Mouse (Mus musculus) testis, adult 2 months (tissue): ENCODE measurements around the gene Sptbn4.

Experiments used
- CTCF ChIP-seq: fragments of 200-500 bp; IDR thresholded peaks from 2 replicates; pipeline ENCODE4 v1.5.1; 2012; ENCODE audit warnings: low read depth, mild to moderate bottlenecking, inconsistent platforms, low read length, moderate library complexity; ENCODE audit not compliant: control insufficient read depth, insufficient read depth, insufficient replicate concordance
- POLR2A ChIP-seq: fragments of 200-500 bp; IDR thresholded peaks from 2 replicates; pipeline ENCODE4 v1.6.1; 2012; ENCODE audit warnings: low read depth, mild to moderate bottlenecking, inconsistent platforms, low read length, moderate library complexity; ENCODE audit not compliant: control insufficient read depth

DNA sequence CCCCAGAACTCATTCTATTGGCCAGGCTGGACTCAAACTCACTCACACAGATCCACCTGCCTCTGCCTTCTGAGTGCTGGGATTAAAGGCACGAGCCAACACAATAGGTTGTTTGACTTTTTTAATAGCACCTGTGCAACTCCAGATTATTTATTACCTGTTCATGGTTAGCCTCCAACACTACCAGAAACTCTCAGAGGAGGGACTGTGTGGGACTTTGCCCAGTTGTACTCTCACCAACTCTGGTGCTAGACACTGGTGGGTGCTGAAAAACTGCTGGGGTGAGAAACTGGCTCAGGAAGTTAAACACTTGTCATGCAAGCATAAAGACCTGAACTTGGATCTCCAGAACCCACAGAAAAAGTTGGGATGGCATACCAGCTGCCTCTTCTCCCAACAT, 32.3 kb upstream of the Sptbn4 start:
- TF ChIP-seq POLR2A (no peak), CTCF (no peak)
